Mouse (Mus musculus): Measurements from ENCODE around the gene Map4k4. TPM values are rescaled to one million over a fixed set of nuclear protein-coding genes. Genes with fewer than 3 reads are reported as not detected.

Map4k4 gene
- total and polyA plus RNA-seq, 2 experiments: 7.2 to 10.7 TPM

DNA sequence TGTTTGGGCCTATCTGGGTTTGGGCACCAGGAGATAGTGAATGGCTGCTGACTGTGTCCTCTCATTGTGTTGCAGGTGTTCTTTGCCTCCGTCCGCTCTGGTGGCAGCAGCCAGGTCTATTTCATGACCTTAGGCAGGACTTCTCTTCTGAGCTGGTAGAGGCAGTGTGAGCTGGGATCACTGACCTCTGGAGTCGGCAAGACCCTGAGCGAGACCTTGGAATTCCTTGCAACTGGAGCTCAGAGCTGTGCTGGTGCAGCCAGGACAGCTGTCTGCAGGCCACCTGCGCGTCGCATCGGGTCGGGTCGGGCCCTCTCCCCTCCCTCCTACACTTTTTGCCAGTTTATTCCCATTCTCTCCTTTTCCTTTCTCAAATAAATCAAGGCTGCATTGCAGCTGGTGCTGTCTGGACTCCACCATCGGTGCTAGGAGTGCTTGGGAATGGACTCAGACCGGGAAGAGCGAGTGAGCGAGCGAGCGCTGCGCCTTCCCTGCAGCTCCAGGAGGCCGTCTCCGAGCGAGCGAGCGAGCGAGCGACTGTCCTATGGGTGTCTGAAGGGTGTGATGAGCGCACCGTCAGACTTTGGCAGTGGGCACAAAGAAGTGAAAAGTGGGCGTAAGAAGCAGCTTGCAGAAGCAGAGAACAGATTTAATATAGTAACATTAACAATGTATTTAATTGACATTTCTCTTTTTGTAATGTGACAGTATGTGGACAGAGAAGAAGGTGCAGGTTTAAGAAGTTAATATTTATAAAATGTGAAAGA, 124.0 kb downstream of the Map4k4 start:
- WGBS: 95% methylated on average over 27 of the region's 27 CpGs
- Histone ChIP-seq H3K27ac (replicated peaks; ENCODE audit: insufficient read depth, low read depth, low read length) (no peak overlapping the region), H3K27me3 (ENCODE audit: control insufficient read depth, insufficient read depth, low read length) (no peaks in the 10 kb centered on the region), H3K4me3 (ENCODE audit: insufficient read depth, low read depth, low read length) (no peak overlapping the region), H3K36me3 (ENCODE audit: control insufficient read depth, insufficient read depth, low read length) (peaks cover 2% of the 10 kb centered on the region; the same call in 1 of the 2 replicates), H3K4me1 (ENCODE audit: control insufficient read depth, insufficient read depth, low read length) (no peaks in the 10 kb centered on the region), H3K79me2 (ENCODE audit: control insufficient read depth, insufficient read depth, low read length) (no peaks in the 10 kb centered on the region), H3K9ac (ENCODE audit: low read depth, low read length) (no peak overlapping the region)
- no peak for DNase-seq (ENCODE audit: extremely low read depth, low read depth, low spot score)
- TF ChIP-seq CTCF (IDR thresholded peaks at IDR 0.05; ENCODE audit: low read depth, low read length): no peak
- TF ChIP-seq POLR2A (IDR thresholded peaks at IDR 0.05; ENCODE audit: extremely low read depth, insufficient read depth, low read length): no peak

DNA sequence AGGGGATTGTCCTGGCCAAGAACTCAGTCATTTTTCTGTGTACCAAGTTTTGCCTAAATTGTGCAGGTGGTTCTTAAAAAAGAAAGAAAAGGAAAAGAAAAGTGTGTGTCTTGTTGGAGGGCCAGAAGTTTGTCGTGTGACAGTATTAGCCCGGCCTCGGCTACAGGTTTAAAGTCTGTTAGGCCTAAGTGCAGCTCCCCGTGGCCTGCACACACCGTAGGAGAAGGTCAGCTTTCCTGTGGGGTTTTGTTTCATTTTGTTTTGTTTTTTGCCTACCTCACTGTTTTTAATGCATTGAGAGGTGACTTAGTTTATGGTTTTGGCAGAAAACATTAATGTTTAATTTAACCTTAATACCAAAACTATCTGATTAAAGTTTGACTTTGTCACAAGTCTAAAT, 124.7 kb downstream of the Map4k4 start:
- no peak overlapping the region for H3K27ac ChIP-seq (replicated peaks; ENCODE audit: insufficient read depth, low read depth, low read length)
- no peaks in the 10 kb centered on the region; the same call in 1 of the 2 replicates for H3K36me3 ChIP-seq (ENCODE audit: control insufficient read depth, insufficient read depth, low read length)
- H3K4me1 ChIP-seq (ENCODE audit: control insufficient read depth, insufficient read depth, low read length): no peaks in the 10 kb centered on the region
- no peaks in the 10 kb centered on the region for H3K27me3 ChIP-seq (ENCODE audit: control insufficient read depth, insufficient read depth, low read length)
- WGBS: 95% methylated on average over 5 of the region's 5 CpGs
- no peak for DNase-seq (ENCODE audit: extremely low read depth, low read depth, low spot score)
- TF ChIP-seq CTCF (IDR thresholded peaks at IDR 0.05; ENCODE audit: low read depth, low read length) (no peak), POLR2A (IDR thresholded peaks at IDR 0.05; ENCODE audit: extremely low read depth, insufficient read depth, low read length) (no peak)
- no peak overlapping the region for H3K9ac ChIP-seq (ENCODE audit: low read depth, low read length)
- H3K4me3 ChIP-seq (ENCODE audit: insufficient read depth, low read depth, low read length): no peak overlapping the region
- no peaks in the 10 kb centered on the region for H3K79me2 ChIP-seq (ENCODE audit: control insufficient read depth, insufficient read depth, low read length)

- Histone ChIP-seq H3K27ac (replicated peaks; ENCODE audit: insufficient read depth, low read depth, low read length) (no peak overlapping the region), H3K36me3 (ENCODE audit: control insufficient read depth, insufficient read depth, low read length) (no peaks in the 10 kb centered on the region; the same call in 1 of the 2 replicates), H3K79me2 (ENCODE audit: control insufficient read depth, insufficient read depth, low read length) (no peaks in the 10 kb centered on the region), H3K9ac (ENCODE audit: low read depth, low read length) (no peak overlapping the region), H3K4me1 (ENCODE audit: control insufficient read depth, insufficient read depth, low read length) (no peaks in the 10 kb centered on the region), H3K27me3 (ENCODE audit: control insufficient read depth, insufficient read depth, low read length) (no peaks in the 10 kb centered on the region), H3K4me3 (ENCODE audit: insufficient read depth, low read depth, low read length) (no peak overlapping the region)
- no peak for DNase-seq (ENCODE audit: extremely low read depth, low read depth, low spot score)
- WGBS: 83% methylated on average over 7 of the region's 7 CpGs
- TF ChIP-seq CTCF (IDR thresholded peaks at IDR 0.05; ENCODE audit: low read depth, low read length) (no peak), POLR2A (IDR thresholded peaks at IDR 0.05; ENCODE audit: extremely low read depth, insufficient read depth, low read length) (no peak)
Observed at GRCm38 (mm10) chr1:40027116-40027620, 126.5 kb downstream of the Map4k4 start.

- Histone ChIP-seq H3K4me3 (ENCODE audit: insufficient read depth, low read depth, low read length) (no peak overlapping the region), H3K27ac (replicated peaks; ENCODE audit: insufficient read depth, low read depth, low read length) (no peak overlapping the region), H3K9ac (ENCODE audit: low read depth, low read length) (no peak overlapping the region), H3K79me2 (ENCODE audit: control insufficient read depth, insufficient read depth, low read length) (no peaks in the 10 kb centered on the region), H3K36me3 (ENCODE audit: control insufficient read depth, insufficient read depth, low read length) (no peaks in the 10 kb centered on the region; the same call in 1 of the 2 replicates), H3K4me1 (ENCODE audit: control insufficient read depth, insufficient read depth, low read length) (no peaks in the 10 kb centered on the region), H3K27me3 (ENCODE audit: control insufficient read depth, insufficient read depth, low read length) (no peaks in the 10 kb centered on the region)
- WGBS: 89% methylated on average over 12 of the region's 12 CpGs
- TF ChIP-seq POLR2A (IDR thresholded peaks at IDR 0.05; ENCODE audit: extremely low read depth, insufficient read depth, low read length) (no peak), CTCF (IDR thresholded peaks at IDR 0.05; ENCODE audit: low read depth, low read length) (no peak)
- DNase-seq (ENCODE audit: extremely low read depth, low read depth, low spot score): no peak
Observed at GRCm38 (mm10) chr1:40028207-40028998, 127.7 kb downstream of the Map4k4 start.

DNA sequence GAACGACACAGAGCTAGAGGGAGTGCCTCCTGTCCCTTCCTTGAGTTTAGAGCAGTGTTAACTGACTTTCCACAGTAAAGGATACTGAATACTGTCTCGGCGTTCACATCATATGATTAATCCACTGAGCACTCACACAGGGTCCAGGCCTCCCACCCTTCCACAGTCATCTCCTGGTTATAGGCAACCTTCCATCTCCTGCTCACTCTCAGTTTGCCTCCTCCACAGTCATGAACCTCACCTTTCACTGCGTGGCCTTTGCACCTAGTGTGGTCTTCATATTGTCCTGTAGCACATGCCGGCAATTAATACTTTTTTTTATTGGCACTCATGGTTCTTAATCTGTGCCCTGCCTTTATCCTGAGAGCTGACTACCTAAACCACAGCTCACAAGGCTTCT, 128.9 kb downstream of the Map4k4 start:
- H3K27ac ChIP-seq (replicated peaks; ENCODE audit: insufficient read depth, low read depth, low read length): no peak overlapping the region
- 95% methylated on average over 5 of the region's 5 CpGs for WGBS
- H3K36me3 ChIP-seq (ENCODE audit: control insufficient read depth, insufficient read depth, low read length): no peaks in the 10 kb centered on the region; the same call in 1 of the 2 replicates

More for the DNA sequence above, 128.9 kb downstream of the Map4k4 start:
- Histone ChIP-seq H3K79me2 (ENCODE audit: control insufficient read depth, insufficient read depth, low read length) (no peaks in the 10 kb centered on the region), H3K4me3 (ENCODE audit: insufficient read depth, low read depth, low read length) (no peak overlapping the region), H3K4me1 (ENCODE audit: control insufficient read depth, insufficient read depth, low read length) (no peaks in the 10 kb centered on the region), H3K27me3 (ENCODE audit: control insufficient read depth, insufficient read depth, low read length) (no peaks in the 10 kb centered on the region), H3K9ac (ENCODE audit: low read depth, low read length) (no peak overlapping the region)
- no peak for TF ChIP-seq CTCF (IDR thresholded peaks at IDR 0.05; ENCODE audit: low read depth, low read length)
- DNase-seq (ENCODE audit: extremely low read depth, low read depth, low spot score): no peak
